Mouse (Mus musculus): ENCODE data around the gene Esrrg. TPM values are rescaled to one million over a fixed set of nuclear protein-coding genes. Genes with fewer than 3 reads are reported as not detected.

Gene Esrrg
- polyA plus RNA-seq, 1 experiment: 0.60 TPM

DNA sequence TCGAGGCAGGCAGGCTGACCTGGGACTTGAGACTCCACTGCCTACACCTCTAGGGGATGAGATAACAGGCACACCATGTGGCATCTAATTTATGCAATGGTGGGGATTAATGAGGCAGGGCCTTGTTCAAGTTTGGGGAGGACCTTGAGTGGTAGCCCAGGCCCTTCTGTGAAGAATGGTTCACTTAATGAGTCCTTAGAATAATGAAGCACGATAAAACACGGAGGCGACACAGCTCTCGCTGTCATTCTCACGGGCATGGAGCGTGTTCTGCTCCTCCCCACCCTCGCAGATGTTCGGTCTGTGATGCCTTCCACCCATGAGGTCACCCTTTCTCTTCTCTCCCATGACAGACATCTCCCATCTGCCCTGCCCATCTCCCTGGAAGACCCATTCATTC, 350.6 kb downstream of the Esrrg start:
- no peak for DNase-seq (ENCODE audit: low read depth, low spot score)

DNA sequence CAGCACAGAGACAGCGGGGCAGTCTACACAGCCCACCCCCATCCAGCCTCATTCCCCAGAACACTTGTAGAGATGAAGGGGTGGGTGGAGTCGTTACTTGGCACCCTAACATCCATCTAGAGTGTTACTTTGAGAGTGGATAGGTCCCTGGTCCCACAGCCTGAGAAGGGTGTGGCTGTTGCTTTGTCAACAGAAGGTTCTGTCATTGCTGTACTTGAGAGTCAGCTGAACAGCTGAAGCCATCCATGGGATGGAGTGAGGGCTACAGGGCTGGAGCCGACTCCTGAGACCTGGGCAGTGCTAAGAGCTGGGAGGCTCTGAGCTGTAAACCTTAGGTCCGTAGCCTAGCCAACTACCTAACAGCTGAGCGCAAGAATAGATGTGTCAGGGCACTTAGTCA, 352.9 kb downstream of the Esrrg start:
- no peak for DNase-seq (ENCODE audit: low read depth, low spot score)
- 69% methylated on average over 5 of the region's 5 CpGs for WGBS

More for the DNA sequence above, 350.6 kb downstream of the Esrrg start:
- 85% methylated on average over 9 of the region's 9 CpGs for WGBS

GRCm38 (mm10) chr1:187964829-187965760, 356.5 kb downstream of the Esrrg start:
- 75% methylated on average over 18 of the region's 18 CpGs for WGBS
- no peak for DNase-seq (ENCODE audit: low read depth, low spot score)

DNA sequence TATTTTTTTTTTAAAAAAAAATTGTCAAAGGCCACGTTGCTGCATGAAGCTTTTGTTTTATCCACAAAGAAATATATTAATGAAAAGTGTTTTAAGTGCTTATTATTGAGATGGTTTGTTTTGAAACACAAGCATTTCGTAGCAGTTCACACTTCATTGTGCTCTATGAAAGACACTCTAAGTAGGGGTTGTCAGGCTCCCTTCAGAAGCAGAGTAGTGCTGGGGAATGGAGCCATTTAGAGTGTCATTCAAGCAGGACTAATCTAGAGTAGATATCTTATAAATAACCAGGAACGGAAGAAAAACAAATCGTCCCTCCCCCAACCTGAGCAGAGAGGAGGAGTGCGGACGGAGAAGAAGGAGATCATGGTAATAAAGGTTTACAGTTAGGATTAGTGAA, 357.3 kb downstream of the Esrrg start:
- 60% methylated on average over 6 of the region's 6 CpGs for WGBS
- DNase-seq (ENCODE audit: low read depth, low spot score): no peak

DNA sequence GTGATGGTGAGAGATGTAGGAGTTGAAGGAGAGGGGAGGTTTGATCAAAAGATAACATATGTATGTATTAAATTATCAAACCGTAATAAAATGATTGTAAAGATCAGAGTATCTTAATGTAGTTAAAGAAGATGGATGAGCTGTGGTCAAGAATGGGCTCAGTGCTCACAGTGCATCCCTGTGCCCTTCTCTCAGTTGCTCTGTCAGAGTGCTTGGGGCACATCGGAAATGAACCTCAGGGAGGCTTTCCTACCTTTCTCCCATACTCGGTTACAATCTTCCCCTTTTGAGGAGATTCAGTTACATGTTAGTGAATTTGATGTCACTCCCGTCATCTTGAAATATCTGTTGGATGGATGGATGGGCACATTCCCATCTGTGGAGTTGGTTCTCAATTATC, 359.8 kb downstream of the Esrrg start:
- no peak for DNase-seq (ENCODE audit: low read depth, low spot score)
- WGBS: 90% methylated on average over 4 of the region's 4 CpGs

GRCm38 (mm10) chr1:187969491-187969890, 360.9 kb downstream of the Esrrg start:
- no peak for DNase-seq (ENCODE audit: low read depth, low spot score)
- 85% methylated on average over 5 of the region's 5 CpGs for WGBS

- WGBS: 20% methylated on average over 9 of the region's 9 CpGs
- DNase-seq (ENCODE audit: low read depth, low spot score): no peak
Measured at GRCm38 (mm10) chr1:187974396-187974795, 365.8 kb downstream of the Esrrg start.

GRCm38 (mm10) chr1:187975465-187976352, 367.1 kb downstream of the Esrrg start:
- no peak for DNase-seq (ENCODE audit: low read depth, low spot score)
- 92% methylated on average over 20 of the region's 20 CpGs for WGBS

- no peak for DNase-seq (ENCODE audit: low read depth, low spot score)
- 74% methylated on average over 9 of the region's 9 CpGs for WGBS
Measured at GRCm38 (mm10) chr1:187976353-187976730, 367.8 kb downstream of the Esrrg start.

- no peak for DNase-seq (ENCODE audit: low read depth, low spot score)
- 57% methylated on average over 2 of the region's 2 CpGs for WGBS
Measured at GRCm38 (mm10) chr1:187981028-187981427, 372.4 kb downstream of the Esrrg start.

DNA sequence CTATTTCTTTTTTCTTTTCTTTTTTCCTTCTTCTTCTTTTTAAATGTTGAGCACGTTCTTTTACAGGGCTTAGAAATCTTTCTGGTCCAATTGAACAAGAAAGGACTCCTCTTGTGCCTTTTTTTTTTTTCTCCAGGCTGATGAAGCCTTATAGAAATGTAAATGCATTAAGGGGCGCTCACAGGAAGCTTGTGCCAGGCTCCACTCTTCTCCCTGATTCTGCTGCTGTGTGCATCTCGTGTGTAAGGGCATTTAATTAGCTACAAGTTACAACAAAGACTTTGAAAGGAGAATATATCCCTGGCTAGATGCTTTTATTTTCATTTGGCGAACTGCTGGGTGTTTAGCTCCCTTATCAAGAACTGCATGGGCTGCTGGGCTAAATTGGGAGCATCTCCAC, 374.6 kb downstream of the Esrrg start:
- 66% methylated on average over 4 of the region's 4 CpGs for WGBS
- no peak for DNase-seq (ENCODE audit: low read depth, low spot score)

- no peak for DNase-seq (ENCODE audit: low read depth, low spot score)
Measured at GRCm38 (mm10) chr1:187990161-187990560, 381.6 kb downstream of the Esrrg start.

GRCm38 (mm10) chr1:187997584-187998338, 389.2 kb downstream of the Esrrg start:
- DNase-seq (ENCODE audit: low read depth, low spot score): no peak
- WGBS: 2% methylated on average over 39 of the region's 39 CpGs

- DNase-seq (ENCODE audit: low read depth, low spot score): no peak
Measured at GRCm38 (mm10) chr1:187999121-187999520, 390.5 kb downstream of the Esrrg start.

DNA sequence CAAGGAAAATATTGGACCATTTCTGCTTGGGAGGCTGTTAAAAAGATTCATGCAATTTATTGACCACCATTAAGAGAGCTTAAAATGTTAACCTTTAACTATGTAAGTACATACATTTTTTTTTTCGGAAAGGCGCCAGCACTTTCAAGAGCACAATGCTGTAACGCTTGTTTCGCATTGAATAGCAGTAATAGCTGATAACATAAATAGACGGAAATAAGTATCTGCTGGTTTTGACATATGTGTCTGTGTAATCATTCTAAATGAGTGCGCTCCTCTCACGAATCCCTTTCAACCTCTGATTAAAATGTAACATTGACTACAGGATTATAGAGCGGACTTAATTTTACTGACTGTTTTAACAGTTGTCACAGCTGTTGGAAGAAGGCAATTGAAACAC, 391.6 kb downstream of the Esrrg start:
- no peak for DNase-seq (ENCODE audit: low read depth, low spot score)
- 22% methylated on average over 8 of the region's 8 CpGs for WGBS

More at GRCm38 (mm10) chr1:187999121-187999520, 390.5 kb downstream of the Esrrg start:
- 19% methylated on average over 4 of the region's 4 CpGs for WGBS

DNA sequence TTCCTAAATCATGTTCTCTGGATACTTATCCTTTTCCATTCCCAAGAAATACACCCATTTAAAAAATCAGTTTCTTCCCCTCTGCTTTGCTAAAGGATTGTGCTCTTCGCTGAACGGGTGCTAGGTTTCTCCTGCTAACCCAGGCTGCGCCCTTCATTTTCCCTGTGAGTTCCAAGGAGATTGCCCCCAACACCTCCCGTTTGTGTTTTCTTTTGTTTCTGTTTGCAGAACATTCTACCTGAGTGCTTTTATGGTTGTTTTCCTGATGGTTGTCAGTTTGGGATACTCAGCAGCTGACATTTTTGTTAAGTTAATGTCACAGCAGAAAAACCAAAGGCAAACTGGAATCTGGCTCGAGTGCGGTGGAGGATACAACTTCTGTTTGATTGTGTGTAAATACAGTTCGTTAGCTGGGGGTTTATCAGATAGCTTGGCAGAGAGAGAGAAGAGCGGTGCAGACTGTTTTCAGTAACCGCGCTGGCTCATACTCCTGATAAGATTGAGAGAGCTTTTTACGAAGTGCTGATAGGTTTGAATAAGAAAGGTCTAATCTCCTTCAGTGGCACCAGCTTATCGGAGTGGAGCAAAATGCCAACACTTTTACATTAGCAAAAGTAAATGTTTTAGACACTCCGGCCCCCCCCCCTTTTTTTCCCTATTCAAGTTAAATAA, 398.4 kb downstream of the Esrrg start:
- DNase-seq (ENCODE audit: low read depth, low spot score): no peak

GRCm38 (mm10) chr1:188008476-188008875, 399.9 kb downstream of the Esrrg start:
- WGBS: 83% methylated on average over 13 of the region's 13 CpGs
- DNase-seq (ENCODE audit: low read depth, low spot score): no peak

More for the DNA sequence above, 398.4 kb downstream of the Esrrg start:
- 29% methylated on average over 13 of the region's 13 CpGs for WGBS

- WGBS: 80% methylated on average over 5 of the region's 5 CpGs
- DNase-seq (ENCODE audit: low read depth, low spot score): no peak
Measured at GRCm38 (mm10) chr1:188009868-188010267, 401.3 kb downstream of the Esrrg start.

DNA sequence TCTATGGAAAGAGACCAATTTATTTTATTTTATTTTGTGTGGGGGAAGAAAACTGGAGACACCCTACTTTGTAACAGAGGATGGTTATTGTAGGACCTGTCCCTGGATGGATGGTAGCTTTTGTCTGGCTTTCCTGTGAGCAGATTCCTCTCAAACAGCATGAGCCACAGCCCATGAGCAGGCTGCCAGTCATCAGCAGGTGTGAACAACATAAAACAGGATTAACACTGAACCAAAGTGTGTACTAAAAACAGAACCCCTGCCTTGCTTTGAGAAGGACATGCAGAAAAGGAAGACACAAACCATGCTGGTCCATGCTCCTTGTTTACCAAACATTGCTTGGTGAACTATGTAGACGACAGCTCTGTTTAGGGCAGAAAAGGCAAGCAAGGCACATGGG, 402.3 kb downstream of the Esrrg start:
- no peak for DNase-seq (ENCODE audit: low read depth, low spot score)
- 74% methylated on average over 1 of the region's 1 CpGs for WGBS
